Mouse (Mus musculus): ENCODE measurements around the gene Gdf11. TPM values are rescaled to one million over a fixed set of nuclear protein-coding genes. Genes with fewer than 3 reads are reported as not detected.

Gdf11 gene
- polyA plus RNA-seq, 1 experiment from 2014 or later, result 4.5 TPM

DNA sequence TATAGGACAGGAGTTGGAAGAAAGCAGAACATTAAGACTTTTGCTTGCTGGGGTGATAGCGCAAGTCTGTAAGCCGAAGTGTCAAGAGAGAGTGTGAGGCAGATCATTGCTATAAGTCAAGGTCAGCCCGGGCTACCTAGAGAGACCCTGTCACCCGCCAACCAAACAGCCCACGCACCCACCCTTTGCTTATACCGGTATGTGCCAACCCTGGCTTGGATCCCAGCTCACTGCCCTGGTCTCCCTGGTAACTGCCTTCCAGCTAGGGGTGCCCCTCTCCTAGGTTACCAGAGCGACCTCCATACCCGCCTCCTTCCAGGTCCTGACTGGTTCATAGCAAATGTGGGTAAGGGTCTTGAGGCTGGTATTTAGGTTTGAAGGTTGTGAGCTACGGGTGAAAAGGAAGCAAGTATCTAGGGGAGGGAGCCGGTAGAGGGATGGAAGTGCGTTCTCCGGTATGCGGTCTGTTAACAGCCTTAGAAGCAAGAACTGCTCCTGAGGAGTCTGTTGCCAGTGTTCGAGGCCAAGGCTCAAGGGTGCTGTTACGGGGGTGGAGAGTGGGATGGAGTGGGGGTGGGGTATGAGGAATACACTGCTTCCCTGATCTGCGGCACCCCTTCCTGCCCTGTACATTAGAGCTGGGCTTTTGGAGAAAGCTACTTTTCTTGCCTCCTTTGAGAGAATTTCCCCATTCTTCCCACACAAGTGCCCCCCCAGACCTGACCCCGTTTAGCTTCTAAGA, 4.6 kb upstream of the Gdf11 start:
- Histone ChIP-seq H3K9me3 (ENCODE audit: low read depth, low read length) (no peaks in the 10 kb centered on the region), H3K27ac (ENCODE audit: low read depth) (no peak overlapping the region), H3K4me2 (peak overlapping the region; percentile 26; the same call in 1 of the 2 replicates), H3K36me3 (ENCODE audit: insufficient read depth) (no peaks in the 10 kb centered on the region), H3K9ac (no peak overlapping the region), H3K4me1 (ENCODE audit: insufficient read depth) (peaks cover 5% of the 10 kb centered on the region; the same call in 1 of the 2 replicates), H3K4me3 (ENCODE audit: low read depth, low read length) (no peak overlapping the region), H3K27me3 (ENCODE audit: insufficient read depth, low read length) (0 out of 2 replicates have a peak, but pooled peaks cover 11% of the 10 kb centered on the region)
- no peak for TF ChIP-seq CTCF (IDR thresholded peaks at IDR 0.05; ENCODE audit: low read depth)
- DNase-seq (peak; percentile 37), ATAC-seq (ENCODE audit: insufficient read depth) (no peak)
- WGBS, result 6% methylated on average over 17 of the region's 17 CpGs

DNA sequence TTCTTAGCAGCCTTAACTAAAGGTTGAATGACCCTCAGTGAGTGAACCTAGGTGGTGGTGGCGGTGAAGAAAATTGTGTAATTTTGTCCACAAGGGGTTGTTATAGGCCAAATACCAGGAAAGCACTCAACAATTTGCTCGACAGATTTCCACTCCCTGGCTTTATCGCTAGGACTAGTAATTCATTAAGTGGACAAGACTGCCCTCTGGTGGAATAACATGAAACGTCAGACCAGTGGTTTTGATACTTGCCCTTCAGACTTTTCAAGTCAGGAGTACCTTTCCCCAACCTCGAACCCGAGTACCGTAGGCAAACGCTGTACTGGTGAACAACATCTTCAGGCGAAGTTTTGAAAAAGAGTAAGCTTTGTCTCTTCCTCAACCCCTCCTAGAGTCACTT, 3.9 kb upstream of the Gdf11 start:
- peak overlapping the region; percentile 26; the same call in 1 of the 2 replicates for H3K4me2 ChIP-seq
- H3K9ac ChIP-seq, result no peak overlapping the region
- H3K4me3 ChIP-seq (ENCODE audit: low read depth, low read length), result no peak overlapping the region
- H3K4me1 ChIP-seq (ENCODE audit: insufficient read depth), result peaks cover 5% of the 10 kb centered on the region
- DNase-seq (peak; percentile 98), ATAC-seq (ENCODE audit: insufficient read depth) (no peak)
- WGBS, result under 1% methylated on average over 9 of the region's 9 CpGs
- H3K36me3 ChIP-seq (ENCODE audit: insufficient read depth), result no peaks in the 10 kb centered on the region
- TF ChIP-seq CTCF (IDR thresholded peaks at IDR 0.05; ENCODE audit: low read depth), result peak; percentile 82
- H3K27ac ChIP-seq (ENCODE audit: low read depth), result no peak overlapping the region
- 0 out of 2 replicates have a peak, but pooled peaks cover 11% of the 10 kb centered on the region for H3K27me3 ChIP-seq (ENCODE audit: insufficient read depth, low read length)
- H3K9me3 ChIP-seq (ENCODE audit: low read depth, low read length), result no peaks in the 10 kb centered on the region

DNA sequence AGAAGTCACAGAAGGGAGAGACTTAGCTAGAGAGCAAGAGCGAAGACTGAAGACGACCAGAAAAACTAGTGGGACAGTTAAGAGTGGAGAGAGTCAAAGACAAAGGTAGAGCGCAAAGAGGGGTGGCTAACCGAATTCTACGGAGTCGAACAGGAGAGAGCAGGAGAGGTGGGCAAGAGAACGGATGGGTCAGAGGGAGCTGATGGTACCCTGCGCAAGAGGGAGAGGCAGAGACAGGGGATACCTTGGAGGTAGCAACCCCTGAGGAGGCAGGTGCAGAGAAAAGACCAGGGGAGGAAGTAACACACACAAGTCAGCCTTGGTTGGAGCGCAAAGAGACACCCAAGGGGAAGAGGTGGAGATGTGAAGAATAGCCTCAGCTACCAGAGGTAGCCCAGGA, 728 bp upstream of the Gdf11 start:
- H3K27me3 ChIP-seq (ENCODE audit: insufficient read depth, low read length), result 0 out of 2 replicates have a peak, but pooled peaks cover 11% of the 10 kb centered on the region
- 0 out of 2 replicates have a peak, but pooled peaks cover 7% of the 10 kb centered on the region for H3K36me3 ChIP-seq (ENCODE audit: insufficient read depth)
- peak overlapping the region; percentile 93 for H3K4me2 ChIP-seq
- no peak for TF ChIP-seq CTCF (IDR thresholded peaks at IDR 0.05; ENCODE audit: low read depth)
- peak overlapping the region; percentile 83 for H3K9ac ChIP-seq
- H3K4me1 ChIP-seq (ENCODE audit: insufficient read depth), result peaks cover 16% of the 10 kb centered on the region
- H3K4me3 ChIP-seq (ENCODE audit: low read depth, low read length), result peak overlapping the region; percentile 60
- H3K9me3 ChIP-seq (ENCODE audit: low read depth, low read length), result no peaks in the 10 kb centered on the region
- peak overlapping the region; percentile 90 for H3K27ac ChIP-seq (ENCODE audit: low read depth)
- ATAC-seq (ENCODE audit: insufficient read depth) (peak; percentile 6; the same call in 1 of the 2 replicates), DNase-seq (peak; percentile 32)
- WGBS, result 2% methylated on average over 9 of the region's 9 CpGs

DNA sequence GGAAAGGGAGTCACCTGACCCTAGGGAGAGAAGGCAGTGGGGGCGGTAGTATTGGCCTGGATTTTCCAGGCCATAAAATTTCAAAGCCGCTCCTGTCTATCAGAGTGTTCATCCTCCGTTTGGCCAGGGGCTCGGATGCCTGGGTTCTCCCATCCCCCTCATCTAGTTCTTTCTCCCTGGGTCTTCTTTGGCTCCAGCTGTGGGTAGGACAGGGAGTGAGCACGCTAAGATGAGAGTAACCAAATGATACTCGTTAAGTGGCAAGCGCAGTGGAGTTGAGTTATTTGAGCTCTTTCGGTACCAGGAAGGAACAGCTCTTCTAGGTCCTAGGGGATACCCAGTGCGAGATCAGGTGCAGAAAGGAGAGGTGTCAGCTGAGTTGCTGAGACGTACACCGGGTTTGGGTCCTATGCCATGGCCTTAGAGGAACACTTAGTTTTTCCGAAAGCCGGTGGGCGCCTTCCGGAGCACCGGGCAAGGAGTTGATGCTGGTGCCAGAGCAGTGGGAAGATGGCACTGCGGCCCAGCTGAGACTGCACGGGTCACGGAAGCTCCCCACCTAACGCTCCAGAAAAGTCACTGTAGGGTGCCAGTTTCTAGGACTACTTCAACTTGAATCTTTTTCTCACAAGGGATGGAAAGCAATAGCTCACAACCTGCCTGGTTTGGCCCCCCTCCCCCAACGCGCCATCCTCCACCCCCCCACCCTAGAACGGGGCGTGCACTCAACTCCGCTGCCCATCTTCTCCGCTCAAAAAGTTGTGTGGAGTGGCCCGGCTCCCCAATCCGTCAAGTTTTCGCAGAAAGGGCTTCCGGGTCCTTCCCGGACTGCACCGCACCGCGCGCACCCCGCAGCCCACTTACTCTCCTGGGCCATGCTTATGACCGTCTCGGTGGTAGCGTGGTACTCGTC, 879 bp downstream of the Gdf11 start:
- H3K36me3 ChIP-seq (ENCODE audit: insufficient read depth), result 0 out of 2 replicates have a peak, but pooled peaks cover 17% of the 10 kb centered on the region
- no peaks in the 10 kb centered on the region for H3K9me3 ChIP-seq (ENCODE audit: low read depth, low read length)
- peak overlapping the region; percentile 83 for H3K9ac ChIP-seq
- H3K27me3 ChIP-seq (ENCODE audit: insufficient read depth, low read length), result 0 out of 2 replicates have a peak, but pooled peaks cover 6% of the 10 kb centered on the region
- H3K4me3 ChIP-seq (ENCODE audit: low read depth, low read length), result peak overlapping the region; percentile 60
- DNase-seq (peak; percentile 33), ATAC-seq (ENCODE audit: insufficient read depth) (peak; percentile 4)
- peaks cover 11% of the 10 kb centered on the region for H3K4me1 ChIP-seq (ENCODE audit: insufficient read depth)
- no peak for TF ChIP-seq CTCF (IDR thresholded peaks at IDR 0.05; ENCODE audit: low read depth)
- H3K27ac ChIP-seq (ENCODE audit: low read depth), result peak overlapping the region; percentile 90
- H3K4me2 ChIP-seq, result peak overlapping the region; percentile 93
- under 1% methylated on average over 40 of the region's 40 CpGs for WGBS

DNA sequence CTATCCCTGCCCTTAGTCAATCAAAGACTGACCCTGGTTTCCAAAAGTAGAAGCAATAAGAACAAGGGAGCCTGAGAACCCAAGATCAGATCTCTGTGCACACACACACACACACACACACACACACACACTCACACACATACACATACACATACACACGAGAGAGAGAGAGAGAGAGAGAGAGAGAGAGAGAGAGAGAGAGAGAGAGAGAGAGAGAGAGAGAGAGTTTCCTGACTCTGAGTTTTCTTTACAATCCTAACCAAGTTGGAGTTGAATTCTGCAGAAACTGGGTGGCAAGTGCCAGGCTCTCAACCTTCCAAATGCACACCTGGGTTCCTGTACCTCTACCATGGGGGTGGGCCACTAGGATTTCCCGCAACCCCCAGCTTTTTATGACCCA, 1.7 kb downstream of the Gdf11 start:
- H3K9ac ChIP-seq, result peak overlapping the region; percentile 83; the same call in 1 of the 2 replicates

DNA sequence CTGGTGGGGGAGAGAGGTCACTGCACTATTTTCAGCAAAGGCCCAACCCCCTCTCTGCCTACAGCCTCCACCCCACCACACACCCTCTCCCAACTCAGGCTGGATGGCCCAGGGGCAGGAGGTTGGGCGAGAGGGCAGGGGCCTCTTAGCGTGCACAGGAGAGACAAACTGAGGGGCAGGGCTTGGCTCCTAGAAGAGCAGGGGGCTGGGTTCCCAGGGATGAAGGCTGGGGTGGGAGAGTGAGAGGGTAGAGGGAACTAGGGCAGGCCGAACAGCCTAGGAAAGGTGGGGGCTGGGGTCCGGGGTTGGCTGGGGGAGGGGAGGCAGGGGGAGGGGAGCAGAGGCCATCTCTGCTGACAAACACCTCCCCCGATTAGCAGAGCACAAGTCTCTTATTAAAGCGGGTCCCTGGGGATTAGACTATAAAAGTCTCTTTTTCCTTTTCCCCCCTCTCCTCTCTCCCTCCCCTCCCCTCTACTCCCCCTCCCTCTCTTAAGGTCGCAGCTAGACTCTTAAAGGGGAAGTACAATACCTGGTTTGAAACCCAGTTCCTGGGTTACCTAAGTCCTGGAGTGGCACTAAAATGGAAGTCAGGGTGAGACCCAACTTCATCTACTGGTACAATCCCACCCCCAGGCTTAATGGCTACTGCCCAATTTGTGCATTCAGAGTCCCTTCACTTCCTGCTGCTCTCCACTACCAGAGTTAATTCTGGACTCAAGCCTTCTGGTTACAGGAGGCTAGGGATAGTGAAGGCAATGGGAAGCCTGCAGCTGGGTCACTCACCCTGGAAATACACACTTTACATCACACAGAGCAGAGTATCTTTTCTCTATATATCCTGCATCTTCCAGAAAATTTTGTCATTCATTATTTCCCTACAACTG, 2.3 kb downstream of the Gdf11 start:
- Histone ChIP-seq H3K27ac (ENCODE audit: low read depth) (peak overlapping the region; percentile 67; the same call in 1 of the 2 replicates), H3K9me3 (ENCODE audit: low read depth, low read length) (no peaks in the 10 kb centered on the region), H3K9ac (peak overlapping the region; percentile 44), H3K4me3 (ENCODE audit: low read depth, low read length) (peak overlapping the region; percentile 60), H3K4me1 (ENCODE audit: insufficient read depth) (peaks cover 11% of the 10 kb centered on the region), H3K36me3 (ENCODE audit: insufficient read depth) (peaks cover 26% of the 10 kb centered on the region; the same call in 1 of the 2 replicates), H3K27me3 (ENCODE audit: insufficient read depth, low read length) (0 out of 2 replicates have a peak, but pooled peaks cover 6% of the 10 kb centered on the region), H3K4me2 (peak overlapping the region; percentile 93)
- DNase-seq (peak; percentile 49), ATAC-seq (ENCODE audit: insufficient read depth) (peak; percentile 25; the same call in 1 of the 2 replicates)
- WGBS, result 4% methylated on average over 6 of the region's 7 CpGs
- no peak for TF ChIP-seq CTCF (IDR thresholded peaks at IDR 0.05; ENCODE audit: low read depth)

More for the DNA sequence above, 1.7 kb downstream of the Gdf11 start:
- Histone ChIP-seq H3K27me3 (ENCODE audit: insufficient read depth, low read length) (0 out of 2 replicates have a peak, but pooled peaks cover 6% of the 10 kb centered on the region), H3K27ac (ENCODE audit: low read depth) (no peak overlapping the region), H3K9me3 (ENCODE audit: low read depth, low read length) (no peaks in the 10 kb centered on the region), H3K4me2 (peak overlapping the region; percentile 93), H3K4me1 (ENCODE audit: insufficient read depth) (peaks cover 11% of the 10 kb centered on the region), H3K36me3 (ENCODE audit: insufficient read depth) (peaks cover 25% of the 10 kb centered on the region; the same call in 1 of the 2 replicates), H3K4me3 (ENCODE audit: low read depth, low read length) (peak overlapping the region; percentile 60)
- ATAC-seq (ENCODE audit: insufficient read depth) (no peak), DNase-seq (no peak)
- no peak for TF ChIP-seq CTCF (IDR thresholded peaks at IDR 0.05; ENCODE audit: low read depth)
- 18% methylated on average over 2 of the region's 2 CpGs for WGBS
